Mouse (Mus musculus) adrenal gland, postnatal 4 days (tissue): ENCODE results near the gene Zscan5b. TPM values are rescaled to one million over a fixed set of nuclear protein-coding genes. Genes with fewer than 3 reads are reported as not detected.
A peak's percentile ranks its signal among the peaks of the same experiment; 100 is the strongest.
"Not testable (repeated sequence)": the region's sequence is repeated elsewhere in the genome, so short reads cannot be mapped to it uniquely, and the experiment has no call there.

ENCODE experiments used
- DNase-seq, 2 experiments: peaks; one replicate each; pipeline ENCODE4 v3.0.0; 2021 to 2022; ENCODE audit warnings: low spot score in 2 of 2, mixed read lengths in 2 of 2
- total RNA-seq, 2 experiments: library from RNA; stranded (reverse); gene quantifications; 2 replicates each; pipeline ENCODE4 v1.2.3; 2021

Zscan5b gene
- total RNA-seq, 2 experiments from 2014 or later = not detected

DNA sequence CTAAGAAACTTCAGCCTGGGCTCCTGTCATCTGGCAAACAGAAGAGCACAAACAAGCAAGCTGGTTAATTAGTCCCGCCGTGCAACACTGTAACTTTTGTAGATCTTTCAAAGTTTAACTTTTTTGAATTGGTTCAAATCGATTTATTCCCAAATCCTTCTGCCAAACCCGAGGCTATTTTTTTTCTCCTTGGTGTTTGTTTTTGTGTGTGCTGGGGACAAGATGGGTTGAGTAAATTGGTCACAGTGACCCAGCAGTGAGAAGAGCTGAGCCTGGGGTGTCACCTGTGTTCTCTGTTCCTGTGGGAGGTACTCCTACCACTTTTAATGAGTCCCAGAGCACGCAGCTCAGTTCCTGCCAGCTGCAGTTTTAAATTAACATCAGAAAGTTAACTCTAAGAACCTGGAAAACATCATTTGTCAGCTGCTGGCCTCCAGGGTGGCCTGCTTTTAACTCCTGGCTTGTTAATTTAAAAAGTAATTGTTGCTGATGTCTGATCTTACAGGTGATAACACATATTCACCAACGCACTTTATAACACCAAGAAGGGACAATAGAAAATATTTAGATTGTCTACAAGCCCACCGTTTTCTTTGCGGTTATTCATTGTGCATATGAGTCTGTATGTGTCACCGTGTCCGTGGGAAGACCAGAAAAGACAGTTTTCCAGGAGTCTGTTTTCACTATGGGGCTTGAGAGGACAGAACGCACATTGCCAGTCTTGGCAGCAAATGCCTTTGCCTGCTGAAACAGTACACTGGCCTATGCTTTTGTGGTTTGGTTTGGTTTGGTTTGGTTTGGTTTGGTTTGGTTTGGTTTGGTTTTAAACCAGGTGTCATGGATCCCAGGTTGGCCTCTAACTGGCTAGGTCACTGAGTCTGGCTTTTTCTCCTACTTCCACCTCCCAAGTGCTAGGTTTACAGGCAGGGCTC, 22.5 kb downstream of the Zscan5b start:
- no peak for DNase-seq

DNA sequence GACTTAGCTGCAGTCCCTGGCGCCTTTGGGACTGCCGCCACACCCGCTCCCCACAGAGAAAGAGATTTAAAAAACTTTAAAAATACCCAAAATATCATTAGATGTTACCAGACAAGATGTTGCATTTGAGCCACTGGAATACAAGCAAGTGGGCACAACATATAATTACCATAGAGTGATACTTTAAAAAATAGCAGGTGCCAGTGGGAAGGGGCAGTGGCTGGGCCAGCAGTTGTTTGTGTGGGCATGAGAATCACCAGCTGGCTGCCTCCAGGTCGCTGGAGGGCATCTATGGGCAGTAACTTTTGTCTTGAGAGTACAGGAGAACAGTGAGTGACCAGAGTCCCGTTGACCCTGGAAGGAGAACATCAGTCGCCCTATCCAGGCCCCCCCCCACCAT, 30.3 kb downstream of the Zscan5b start, which contains the start of gene Epp13:
TSS of gene Epp13 (plus strand) at position 301 of the 400 bp plus-strand sequence.
- no peak for DNase-seq

DNA sequence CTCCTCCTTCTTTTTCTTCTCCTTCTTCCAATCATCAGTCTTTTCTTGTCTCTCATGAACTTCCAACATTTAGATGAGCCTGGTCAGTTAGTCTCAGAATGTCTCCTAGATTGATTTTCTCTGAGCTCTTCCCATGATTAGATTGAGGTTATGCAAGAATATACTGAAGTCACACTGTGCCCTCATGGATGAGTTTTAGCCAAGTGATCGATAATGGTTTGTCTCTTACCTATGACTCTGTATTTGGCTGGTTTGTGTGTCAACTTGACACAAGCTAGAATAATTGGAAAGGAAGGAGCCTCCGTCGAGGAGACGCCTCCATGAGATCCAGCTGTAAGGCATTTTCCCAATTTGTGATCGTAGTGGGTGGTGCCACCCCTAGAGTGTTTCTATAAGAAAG, 32.4 kb downstream of the Zscan5b start:
- DNase-seq = no peak

DNA sequence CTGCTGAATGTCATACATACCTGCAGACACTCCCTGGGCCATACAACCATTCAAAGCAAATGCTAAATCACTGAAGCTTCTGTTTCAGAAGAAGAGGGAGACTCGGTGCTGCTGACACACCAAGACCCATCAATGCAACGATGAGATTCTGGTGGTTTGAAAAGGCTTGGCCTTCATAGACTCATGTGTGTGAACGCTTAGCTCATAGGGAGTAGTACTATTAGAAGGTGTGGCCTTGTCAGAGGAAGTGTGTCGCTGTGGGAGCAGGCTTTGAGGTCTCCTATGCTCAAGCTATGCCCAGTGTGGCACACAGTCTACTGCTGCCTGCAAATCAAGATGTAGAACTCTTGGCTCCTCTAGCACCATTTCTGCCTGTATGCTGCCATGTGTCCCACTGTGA, 35.3 kb downstream of the Zscan5b start:
- no peak for DNase-seq

DNA sequence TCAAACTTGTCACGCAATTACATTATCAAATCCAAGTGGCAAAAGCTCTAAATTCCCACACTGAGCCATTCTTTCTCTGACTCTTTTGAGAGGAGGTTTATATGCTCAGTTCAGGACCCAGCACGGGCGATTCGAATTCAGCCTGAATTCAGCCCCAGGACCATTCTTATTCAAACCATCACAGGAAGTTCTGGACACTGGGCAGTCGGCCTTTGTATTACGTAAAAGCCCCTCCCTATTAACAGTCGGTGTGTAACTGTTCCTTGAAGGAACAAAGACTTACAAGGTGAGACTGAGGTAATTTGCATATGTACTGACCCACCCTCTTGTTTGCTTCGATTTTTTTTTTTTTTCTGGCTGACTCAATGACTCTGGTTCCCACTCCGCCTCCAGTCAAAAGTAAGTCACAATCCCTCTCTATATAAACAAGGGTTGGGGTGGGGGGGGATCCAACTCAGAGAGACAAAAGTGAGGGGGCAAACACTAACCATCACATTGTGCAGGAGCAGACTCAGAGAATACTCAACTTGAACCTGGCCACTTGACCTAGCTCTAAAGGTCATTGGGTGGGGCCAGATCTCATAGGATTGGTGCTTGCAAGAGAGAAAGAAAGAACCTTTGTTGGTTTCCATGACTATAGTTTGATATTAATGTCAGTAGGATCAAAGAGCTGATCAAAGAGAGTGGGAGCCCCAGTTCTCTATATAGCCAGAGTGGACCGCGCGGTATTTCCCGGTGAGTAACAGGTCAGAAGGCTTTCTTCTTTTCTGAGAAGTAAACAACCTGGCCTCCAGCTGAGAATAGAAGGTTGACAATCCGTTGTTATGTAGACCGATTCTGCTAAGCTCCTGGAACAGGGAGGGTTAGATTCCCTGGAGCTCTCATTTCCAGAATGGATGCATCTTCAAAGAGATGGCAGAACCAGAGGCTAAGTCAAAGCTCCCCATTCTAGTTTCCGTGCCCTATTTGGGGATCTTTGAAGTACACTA, 36.4 kb downstream of the Zscan5b start:
- DNase-seq = no peak

DNA sequence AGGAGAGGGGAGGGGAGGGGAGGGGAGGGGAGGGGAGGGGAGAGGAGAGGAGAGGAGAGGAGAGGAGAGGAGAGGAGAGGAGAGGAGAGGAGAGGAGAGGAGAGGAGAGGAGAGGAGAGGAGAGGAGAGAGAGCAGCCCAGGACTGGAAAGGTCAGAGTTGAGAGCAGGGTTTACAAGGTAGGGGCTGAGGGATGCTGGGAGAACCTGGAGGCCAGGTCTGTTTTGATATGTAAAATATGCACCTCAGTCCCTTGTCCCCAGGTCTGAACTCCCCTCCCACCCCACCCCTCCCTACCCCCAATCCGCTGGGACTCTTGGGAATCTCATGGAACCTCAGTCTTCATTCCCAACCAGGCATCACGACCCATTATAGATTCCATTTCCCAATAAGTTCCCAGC, 37.9 kb downstream of the Zscan5b start:
- not testable (repeated sequence) for DNase-seq

DNA sequence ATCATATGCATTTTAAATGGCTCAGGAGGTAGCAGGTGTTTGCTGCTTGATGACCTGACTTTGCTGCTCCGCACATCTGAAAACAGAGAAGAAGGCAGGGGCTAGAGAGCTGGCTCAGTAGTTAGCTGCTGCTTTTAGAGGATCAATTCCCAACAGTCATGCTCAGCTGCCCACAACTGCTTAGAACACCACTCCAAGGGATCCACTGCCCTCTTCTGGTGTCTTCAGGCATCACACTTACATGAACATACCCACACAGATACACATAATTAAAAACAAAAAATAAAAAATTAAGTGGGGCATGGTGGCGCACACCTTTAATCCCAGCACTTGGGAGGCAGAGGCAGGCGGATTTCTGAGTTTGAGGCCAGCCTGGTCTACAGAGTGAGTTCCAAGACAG, 40.0 kb downstream of the Zscan5b start:
- no peak for DNase-seq

DNA sequence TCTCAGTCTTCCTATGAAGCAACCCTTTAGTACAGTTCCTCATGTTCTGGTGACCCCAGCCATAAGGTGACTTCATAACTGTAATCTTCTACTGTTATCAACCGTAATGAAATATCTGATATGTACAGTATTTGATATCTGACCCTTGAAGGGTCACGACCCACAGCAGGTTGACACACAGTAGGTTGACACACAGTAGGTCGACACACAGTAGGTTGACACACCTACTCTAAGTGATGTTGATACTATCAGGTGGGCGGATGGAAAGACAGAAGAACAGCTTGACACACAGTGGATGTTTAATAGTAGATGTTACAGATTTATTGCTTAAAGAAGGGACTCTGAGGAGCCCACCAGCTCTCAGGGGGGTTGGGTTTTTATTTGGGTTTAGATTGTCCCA, 40.9 kb downstream of the Zscan5b start:
- DNase-seq = no peak

DNA sequence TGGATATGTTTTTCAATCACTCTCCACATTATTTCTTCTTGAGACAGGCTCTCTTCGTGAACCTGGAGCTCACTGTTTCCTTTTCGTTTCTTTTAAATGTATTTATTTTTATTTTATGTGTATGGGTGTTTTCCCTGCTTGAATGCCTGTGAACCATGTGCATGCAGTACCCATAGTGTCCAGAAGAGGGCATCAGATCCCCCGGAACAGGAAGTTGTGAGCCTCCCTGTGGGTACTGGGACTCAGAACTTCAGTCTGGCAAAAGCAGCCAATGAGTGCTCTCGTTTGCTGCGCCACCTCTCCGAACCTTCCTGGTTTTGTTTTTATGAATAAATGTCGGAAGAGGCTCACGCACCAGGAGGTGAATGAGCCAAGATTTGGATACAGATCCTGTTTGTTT, 43.6 kb downstream of the Zscan5b start:
- DNase-seq = peak in 1 of 2 experiments; percentile 12

DNA sequence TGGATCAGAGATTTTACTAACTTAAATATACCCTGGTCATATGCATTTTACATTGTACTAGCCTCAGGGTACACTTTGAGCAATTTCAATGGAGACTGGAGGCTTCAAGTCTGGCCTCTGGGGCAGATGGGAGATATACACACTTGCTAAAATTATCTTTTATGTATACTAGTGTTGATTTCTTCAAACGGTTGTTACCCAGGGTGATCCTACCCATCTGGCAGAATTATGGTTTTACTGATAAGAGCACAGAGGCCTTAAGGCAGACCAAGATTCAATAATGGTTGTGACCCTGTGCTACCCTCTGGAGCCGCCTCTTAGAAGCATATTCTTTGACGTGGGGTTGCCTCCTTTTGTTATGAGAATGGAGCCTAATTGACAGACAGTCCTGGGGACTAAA, 55.8 kb downstream of the Zscan5b start:
- no peak for DNase-seq

DNA sequence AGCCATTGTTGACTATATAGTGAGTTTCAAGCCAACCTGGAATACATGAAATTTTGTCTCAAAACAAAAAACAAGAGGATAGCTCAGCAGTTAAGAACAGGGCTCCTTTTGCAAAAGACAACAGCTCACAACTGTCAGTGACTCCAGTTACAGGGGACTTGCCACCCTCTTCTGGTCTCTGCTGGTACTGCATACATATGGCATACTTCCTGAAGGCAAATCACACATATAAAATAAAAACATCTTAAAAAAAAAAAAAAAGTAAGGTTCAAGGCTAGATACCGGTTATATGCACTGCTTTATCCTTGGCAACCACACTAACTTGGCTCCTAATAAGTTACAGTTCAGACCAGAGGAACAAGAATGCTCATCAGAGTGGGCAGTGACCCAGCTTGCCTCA, 60.7 kb downstream of the Zscan5b start:
- peak; percentile 31 to 56 for DNase-seq

DNA sequence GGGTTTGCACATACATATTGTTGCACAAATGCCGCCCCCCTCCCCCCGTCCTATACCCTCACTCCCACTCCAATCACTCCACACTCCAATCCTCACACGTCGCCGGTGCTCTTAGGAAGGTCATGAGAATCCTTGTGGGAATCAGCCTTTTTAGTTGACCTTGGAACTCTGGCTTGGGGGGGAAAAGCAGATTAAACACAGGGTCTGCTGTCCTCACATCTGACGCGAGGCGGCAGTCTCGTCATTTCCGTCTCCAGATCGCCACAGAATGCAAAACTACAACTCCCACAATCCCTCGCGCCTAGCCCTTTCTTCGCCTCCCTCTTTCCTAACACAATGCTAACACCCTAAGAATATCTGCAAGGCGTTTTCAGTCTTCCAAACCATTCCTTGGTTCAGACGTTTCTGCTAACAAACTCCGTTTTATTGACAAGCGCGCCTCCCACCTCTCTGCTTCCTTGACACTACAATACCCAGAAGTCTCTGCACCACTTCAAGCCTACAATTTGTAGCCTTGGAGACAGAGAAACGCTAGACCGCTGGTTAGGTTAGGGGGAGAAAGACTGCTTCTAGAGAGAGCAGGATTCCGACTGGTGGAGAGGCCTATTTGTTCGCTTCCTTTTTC, 61.5 kb downstream of the Zscan5b start:
- DNase-seq = peak; percentile 22 to 44

DNA sequence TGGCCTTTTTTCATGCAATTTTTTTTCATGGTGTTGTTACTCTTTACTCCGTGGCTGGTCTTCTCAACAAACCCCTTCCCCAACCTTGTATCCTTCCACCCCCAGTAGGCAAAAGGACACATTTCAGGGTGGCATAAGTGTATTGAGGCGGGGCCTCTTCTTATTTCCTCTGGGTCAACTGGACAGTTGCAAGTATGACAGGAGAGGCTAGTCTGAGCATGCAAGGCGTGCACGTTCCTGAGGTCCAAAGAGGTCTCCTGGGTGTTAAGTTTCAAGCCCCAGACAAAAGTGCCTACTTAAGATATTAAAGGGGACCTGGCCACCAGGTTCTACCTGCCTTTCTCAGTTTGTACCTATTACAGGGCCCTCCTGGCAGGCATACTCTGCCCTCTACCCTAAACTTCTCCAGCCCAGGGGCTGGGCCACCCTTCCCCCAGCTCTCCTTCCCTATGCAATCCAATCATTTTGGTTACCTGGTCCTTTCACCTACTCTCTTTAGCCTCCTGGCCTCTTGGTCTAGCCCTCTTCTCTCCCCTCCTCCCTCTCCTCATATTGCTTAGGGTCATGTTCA, 62.4 kb downstream of the Zscan5b start:
- DNase-seq = no peak

DNA sequence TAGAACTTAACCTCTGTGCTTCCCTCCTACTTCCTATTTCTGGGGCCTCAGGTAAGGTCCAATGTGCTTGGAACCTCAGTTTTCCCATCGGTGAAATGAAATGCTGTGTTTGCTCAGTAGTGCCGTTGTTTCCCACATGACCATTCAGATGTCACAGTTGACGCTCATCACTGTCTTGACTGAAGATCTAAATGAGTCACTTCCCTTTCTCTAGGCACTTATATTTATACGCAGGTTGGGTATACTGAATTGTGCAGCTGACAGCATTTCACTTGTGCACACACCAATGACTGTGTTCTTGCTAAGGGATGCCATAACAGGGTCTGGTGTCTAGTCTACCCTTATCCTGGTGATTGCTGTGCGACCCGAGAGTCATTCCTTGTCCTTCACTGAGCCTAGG, 63.3 kb downstream of the Zscan5b start:
- DNase-seq = no peak

DNA sequence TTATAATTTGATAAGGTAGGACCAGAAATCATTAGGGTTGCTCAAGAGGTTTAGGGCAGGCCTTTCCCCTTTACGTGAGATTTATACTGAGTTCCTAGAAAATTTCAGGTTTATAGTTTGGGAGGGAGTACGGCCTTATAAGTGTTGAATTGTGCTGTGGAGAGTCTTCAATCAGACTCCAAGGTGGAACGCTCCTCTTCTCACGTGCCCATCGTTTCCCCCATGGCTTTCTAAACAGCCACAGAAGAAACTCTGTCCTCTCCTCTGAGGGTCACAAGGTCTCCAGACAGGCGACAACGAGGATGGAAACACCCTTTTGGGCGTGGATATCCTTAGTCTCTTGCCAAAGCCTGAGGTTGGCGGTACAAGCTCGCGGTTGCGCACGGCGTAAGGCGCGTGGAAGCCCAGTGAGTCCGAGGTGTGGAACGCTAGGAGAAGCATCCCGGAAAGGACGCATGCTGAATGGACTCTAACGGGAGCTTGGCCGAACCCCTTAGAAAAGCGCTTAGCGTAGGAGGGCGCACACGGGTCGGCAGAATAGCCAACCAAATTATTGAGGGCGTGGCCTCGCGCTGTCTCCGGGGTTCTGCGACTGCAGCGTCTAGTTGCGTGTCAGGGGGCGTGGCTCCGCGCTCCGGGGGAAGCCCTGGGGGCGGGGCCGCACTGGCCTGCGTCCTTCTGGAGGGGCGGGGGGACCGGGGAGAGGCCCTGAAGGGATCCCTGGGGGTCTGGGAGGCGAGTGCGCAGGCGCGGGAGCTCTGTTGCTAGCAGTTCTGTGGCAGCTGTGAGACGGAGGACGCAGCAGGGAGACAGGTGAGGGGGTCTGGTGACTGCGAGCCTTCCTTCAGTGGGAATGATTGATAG, 64.0 kb downstream of the Zscan5b start, which contains the start of gene Zfp667:
TSS of gene Zfp667 (plus strand) at position 738 of the 864 bp plus-strand sequence.
- DNase-seq = peak; percentile 97 to 98

DNA sequence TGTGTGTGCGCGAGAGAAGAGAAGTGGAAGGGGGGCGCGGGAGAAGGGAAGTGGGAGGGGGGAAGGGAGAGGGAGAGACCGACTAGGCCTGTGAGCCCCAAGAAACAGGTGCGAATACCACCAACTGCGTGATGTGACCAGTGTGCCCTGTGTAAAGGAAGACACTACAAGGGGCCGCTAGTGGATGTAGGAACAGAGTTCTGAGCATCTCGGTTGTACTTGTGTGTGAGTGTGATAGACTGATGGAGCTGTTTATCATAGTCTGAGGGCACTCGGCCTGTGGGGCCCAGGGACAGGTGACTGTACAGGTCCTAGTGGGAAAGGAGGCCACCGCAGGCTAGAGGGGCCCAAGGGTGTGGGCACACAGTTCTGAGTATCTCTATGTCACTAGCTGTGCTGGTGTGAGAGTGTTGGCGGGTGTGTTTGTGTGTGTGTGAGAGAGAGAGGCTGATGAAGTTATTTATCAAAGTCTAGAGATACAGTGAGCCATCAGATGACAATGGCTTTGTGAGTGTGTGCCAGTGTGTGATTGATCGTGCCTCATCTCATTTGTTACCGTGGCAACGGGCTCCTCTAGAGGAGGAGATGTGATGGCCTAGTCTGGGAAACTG, 64.9 kb downstream of the Zscan5b start:
- DNase-seq = no peak
